Mouse (Mus musculus) liver, embryonic 14.5 days (tissue): ENCODE results near the gene Magi1. TPM values are rescaled to one million over a fixed set of nuclear protein-coding genes. Genes with fewer than 3 reads are reported as not detected.

ENCODE experiments used
- ATAC-seq: fragments of 200-750 bp; cut with Nextera tagmentation; 2 replicates; pipeline ENCODE4 v1.8.0; 2017; ENCODE audit warnings: moderate number of reproducible peaks, mild to moderate bottlenecking, moderate library complexity; ENCODE audit not compliant: insufficient read depth
- DNase-seq, 3 experiments: peaks; one replicate each; pipeline ENCODE4 v3.0.0-alpha.2; 2012 to 2013; ENCODE audit warnings: low read depth in 3 of 3, low spot score in 3 of 3
- H3K27ac ChIP-seq: fragments of 300-500 bp; sonication (generic); 2 replicates; pipeline ENCODE4 v1.5.1; 2014; ENCODE audit warnings: moderate library complexity, mild to moderate bottlenecking, control low read depth, inconsistent platforms
- H3K27me3 ChIP-seq: fragments of 300-500 bp; sonication (generic); 2 replicates; pipeline ENCODE4 v1.6.1; 2014; ENCODE audit warnings: mild to moderate bottlenecking, low read length, moderate library complexity; ENCODE audit not compliant: control insufficient read depth, insufficient read depth
- H3K36me3 ChIP-seq: fragments of 300-500 bp; sonication (generic); replicated peaks from 2 replicates; pipeline ENCODE4 v1.6.1; 2014; ENCODE audit warnings: low read depth; ENCODE audit not compliant: control insufficient read depth, insufficient read depth
- H3K4me1 ChIP-seq, 2 experiments: fragments of 200-500 bp in 1 of 2; fragments of 300-500 bp in 1 of 2; sonication (generic) in 1 of 2; replicated peaks; 2 replicates each; pipeline ENCODE4 v1.6.1; 2012 to 2014; ENCODE audit warnings: antibody characterized with exemption in 1 of 2, inconsistent platforms in 1 of 2, low read length in 1 of 2; ENCODE audit not compliant: control insufficient read depth in 2 of 2, insufficient read depth in 2 of 2
- H3K4me2 ChIP-seq: fragments of 300-500 bp; sonication (generic); 2 replicates; pipeline ENCODE4 v1.6.1; 2014; ENCODE audit warnings: low read depth, mild to moderate bottlenecking, control low read depth, moderate library complexity
- H3K4me3 ChIP-seq, 2 experiments: fragments of 200-500 bp in 1 of 2; fragments of 300-500 bp in 1 of 2; sonication (generic) in 1 of 2; 2 replicates each; pipeline ENCODE4 v1.5.1; 2012 to 2014; ENCODE audit warnings: low read depth in 2 of 2, low read length in 2 of 2, mild to moderate bottlenecking in 2 of 2, control low read depth in 1 of 2, inconsistent platforms in 1 of 2, moderate library complexity in 1 of 2; ENCODE audit not compliant: insufficient read depth in 1 of 2
- H3K9ac ChIP-seq: fragments of 300-500 bp; sonication (generic); replicated peaks from 2 replicates; pipeline ENCODE4 v1.6.1; 2014; ENCODE audit warnings: mild to moderate bottlenecking, control low read depth, moderate library complexity
- H3K9me3 ChIP-seq: fragments of 300-500 bp; sonication (generic); 2 replicates; pipeline ENCODE4 v1.6.1; 2016; ENCODE audit warnings: low read length, mixed read lengths; ENCODE audit not compliant: control insufficient read depth
- CTCF ChIP-seq: IDR thresholded peaks from 2 replicates; pipeline ENCODE4 v1.5.1; 2016; ENCODE audit warnings: antibody characterized with exemption, low read depth, control low read depth
- EP300 ChIP-seq: IDR thresholded peaks from 2 replicates; pipeline ENCODE4 v1.6.1; 2016; ENCODE audit warnings: antibody characterized with exemption, low read depth
- WGBS: fragments of 180-500 bp; shearing (Covaris S2); extraction: QIAGEN DNeasy Blood & Tissue Kit; methylation state at CpG from one replicate; pipeline ENCODE4 v1.1.7; 2014; ENCODE audit not compliant: insufficient replicate concordance; 5-methylcytosine and 5-hydroxymethylcytosine counted together
- polyA plus RNA-seq, 2 experiments: library from polyadenylated mRNA; depleted of rRNA in 1 of 2; stranded (reverse) in 1 of 2; unstranded in 1 of 2; fragments of >200 nt; fragmentation: Nextera tagmentation in 1 of 2; extraction: Ambion mirVana in 1 of 2; gene quantifications; 2 replicates each; pipeline versions ENCODE4 v1.2.1 to v1.2.3; 2012 to 2014

Gene Magi1
- polyA plus RNA-seq, 2 experiments = 1.1 to 1.3 TPM

- ATAC-seq = no peak
- 68% methylated on average over 6 of the region's 6 CpGs for WGBS
These were observed 19.8 kb upstream of the Magi1 start for GRCm38 (mm10) chr6:94303512-94303911.

DNA sequence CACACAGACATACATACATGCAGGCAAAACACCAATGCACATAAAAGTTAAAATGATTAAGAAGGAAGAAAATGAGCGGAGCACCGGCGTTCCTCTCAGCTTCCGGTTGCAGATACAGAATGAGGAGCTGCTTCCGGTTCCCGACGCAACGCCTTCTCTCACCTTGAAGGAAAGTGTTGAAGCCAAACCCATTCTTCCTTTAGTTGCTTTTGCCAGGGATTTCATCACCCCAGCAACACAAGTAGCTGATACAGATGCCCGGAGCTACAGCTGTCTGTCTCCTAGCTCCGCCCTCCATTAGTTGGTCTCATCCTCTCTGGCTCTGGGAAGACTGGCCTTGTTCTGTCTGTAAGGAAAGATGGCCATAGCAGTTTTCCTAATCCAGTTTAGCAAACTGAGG, 18.1 kb upstream of the Magi1 start:
- no peaks in the 10 kb centered on the region for H3K9me3 ChIP-seq
- TF ChIP-seq CTCF = no peak
- TF ChIP-seq EP300 = no peak
- no peak overlapping the region for H3K4me2 ChIP-seq
- no peaks in the 10 kb centered on the region for H3K36me3 ChIP-seq
- no peak overlapping the region for H3K4me3 ChIP-seq
- no peaks in the 10 kb centered on the region for H3K27me3 ChIP-seq
- no peak overlapping the region for H3K9ac ChIP-seq
- H3K4me1 ChIP-seq = peaks cover 0 to 8% of the 10 kb centered on the region in 2 experiments; a peak in 2 of 4 replicates
- WGBS = 77% methylated on average over 10 of the region's 10 CpGs
- ATAC-seq (no peak), DNase-seq (no peak)
- no peak overlapping the region for H3K27ac ChIP-seq

More at GRCm38 (mm10) chr6:94303512-94303911, 19.8 kb upstream of the Magi1 start:
- Histone ChIP-seq H3K36me3 (no peaks in the 10 kb centered on the region), H3K27ac (no peak overlapping the region), H3K4me3 (no peak overlapping the region), H3K27me3 (no peaks in the 10 kb centered on the region), H3K9ac (no peak overlapping the region), H3K9me3 (no peaks in the 10 kb centered on the region), H3K4me1 (peaks cover 0 to 8% of the 10 kb centered on the region in 2 experiments; a peak in 2 of 4 replicates), H3K4me2 (no peak overlapping the region)
- TF ChIP-seq CTCF (no peak), EP300 (no peak)
- DNase-seq = no peak

- DNase-seq (peak; percentile 16 to 44 (median 27)), ATAC-seq (peak; percentile 89)
- H3K4me2 ChIP-seq = no peak overlapping the region
- no peak overlapping the region for H3K9ac ChIP-seq
- no peaks in the 10 kb centered on the region for H3K27me3 ChIP-seq
- no peak overlapping the region for H3K27ac ChIP-seq
- H3K4me1 ChIP-seq = peaks cover 0 to 8% of the 10 kb centered on the region in 2 experiments; a peak in 2 of 4 replicates
- no peaks in the 10 kb centered on the region for H3K36me3 ChIP-seq
- WGBS = 3% methylated on average over 3 of the region's 3 CpGs
- H3K4me3 ChIP-seq = no peak overlapping the region
- peak; percentile 78 for TF ChIP-seq EP300
- TF ChIP-seq CTCF = no peak
- no peaks in the 10 kb centered on the region for H3K9me3 ChIP-seq
These were observed 16.8 kb upstream of the Magi1 start for GRCm38 (mm10) chr6:94300562-94300961.

DNA sequence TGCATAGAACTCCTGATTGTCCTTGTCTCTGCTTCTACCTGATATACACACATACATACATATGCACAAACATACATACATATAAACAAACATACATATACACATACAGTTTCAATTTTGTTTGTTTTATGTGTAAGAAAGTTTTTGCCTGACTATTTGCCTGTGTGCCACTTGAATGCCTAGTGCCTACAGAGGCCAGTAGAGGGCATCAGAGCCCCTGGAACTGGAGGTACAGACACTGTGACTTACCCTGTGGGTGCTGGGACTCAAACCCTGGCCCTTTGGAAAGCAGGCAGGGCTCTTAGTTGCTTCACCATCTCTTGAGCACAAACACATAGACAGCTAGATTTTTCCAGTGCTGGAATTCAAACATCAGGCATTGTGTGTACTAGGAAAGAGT, 3.7 kb upstream of the Magi1 start:
- peak; percentile 36; the same call in 1 of the 2 replicates for TF ChIP-seq CTCF
- TF ChIP-seq EP300 = no peak
- no peaks in the 10 kb centered on the region for H3K36me3 ChIP-seq
- no peak overlapping the region for H3K4me3 ChIP-seq
- H3K4me1 ChIP-seq = no peaks in the 10 kb centered on the region
- H3K4me2 ChIP-seq = no peak overlapping the region
- no peaks in the 10 kb centered on the region for H3K9me3 ChIP-seq
- DNase-seq (no peak), ATAC-seq (no peak)
- H3K9ac ChIP-seq = no peak overlapping the region
- peaks cover 26% of the 10 kb centered on the region for H3K27me3 ChIP-seq
- no peak overlapping the region for H3K27ac ChIP-seq

- no peak for TF ChIP-seq EP300
- no peak overlapping the region for H3K4me3 ChIP-seq
- no peaks in the 10 kb centered on the region for H3K9me3 ChIP-seq
- ATAC-seq = no peak
- no peaks in the 10 kb centered on the region for H3K36me3 ChIP-seq
- WGBS = 46% methylated on average over 2 of the region's 2 CpGs
- peaks cover 34% of the 10 kb centered on the region for H3K27me3 ChIP-seq
- no peak overlapping the region for H3K9ac ChIP-seq
- H3K4me1 ChIP-seq = no peaks in the 10 kb centered on the region
- DNase-seq = no peak
- no peak overlapping the region for H3K4me2 ChIP-seq
- H3K27ac ChIP-seq = no peak overlapping the region
These were observed 2.8 kb upstream of the Magi1 start for GRCm38 (mm10) chr6:94286555-94286954.
